Mouse (Mus musculus): Measurements from ENCODE around the gene Higd1b.

The Higd1b gene

GRCm38 (mm10) chr11:102835549-102835948 is at the start of gene Higd1b:
TSS of gene Higd1b (plus strand) at chr11:102835849.
- no peak for DNase-seq

- no peak for DNase-seq
Measured at GRCm38 (mm10) chr11:102787688-102788177, 47.9 kb upstream of the Higd1b start.

DNA sequence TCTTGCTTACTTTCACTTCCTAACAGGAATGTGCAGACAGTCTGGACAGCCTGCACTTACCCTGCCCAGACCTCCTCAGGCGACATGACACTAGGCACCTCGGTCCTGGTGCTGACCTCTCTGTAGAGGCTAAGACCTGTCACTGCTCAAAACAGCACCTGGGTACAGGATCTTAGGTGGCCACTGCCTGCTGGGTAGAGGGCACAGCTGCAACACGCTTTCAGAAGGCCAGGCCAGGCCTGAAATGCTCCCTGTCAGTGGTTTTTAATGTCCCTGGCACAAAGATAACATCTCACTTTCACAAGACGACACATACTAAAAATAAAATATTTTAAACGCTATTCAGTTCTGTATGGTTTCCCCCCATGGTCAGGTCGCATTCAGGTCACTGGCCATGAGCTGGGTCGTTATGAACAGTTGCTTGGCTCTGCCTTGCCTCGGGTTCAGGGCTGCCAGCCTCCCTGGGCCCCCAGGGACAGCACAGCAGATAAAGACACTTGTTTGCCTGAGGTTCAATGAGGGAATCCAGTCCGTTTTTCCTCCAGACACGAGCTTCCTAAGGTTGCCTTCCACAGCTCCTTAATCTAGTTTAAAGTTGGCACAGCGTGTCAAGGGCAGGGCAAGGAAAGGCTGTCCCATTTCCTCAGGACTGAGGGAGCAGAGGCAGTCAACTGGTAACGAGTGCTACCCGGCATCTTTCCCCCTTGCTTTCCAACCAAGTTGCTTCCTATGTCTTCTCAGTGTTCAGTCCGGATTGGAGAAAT is 43.8 kb upstream of the Higd1b start:
- no peak for DNase-seq

- DNase-seq: no peak
Measured at GRCm38 (mm10) chr11:102794157-102794556, 41.5 kb upstream of the Higd1b start.

DNA sequence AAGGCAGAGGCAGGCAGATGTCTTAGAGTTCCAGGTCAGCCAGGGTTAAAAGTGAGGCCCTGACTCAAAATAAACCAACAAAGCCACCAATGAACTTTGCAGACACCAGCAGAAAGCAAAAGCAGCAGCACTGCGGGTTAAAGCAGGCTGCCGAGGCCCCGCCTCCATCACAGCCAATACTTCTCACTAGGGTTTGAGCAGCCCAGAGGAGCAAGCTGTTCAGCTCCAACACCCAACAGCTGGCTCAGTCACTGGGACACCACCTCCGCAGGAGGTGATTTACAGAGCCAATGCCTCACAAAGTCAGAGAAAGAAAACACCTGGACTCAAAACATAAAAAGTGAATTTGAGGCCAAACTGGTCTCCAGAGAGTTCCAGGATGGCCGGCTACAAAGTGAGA is 32.2 kb upstream of the Higd1b start:
- no peak for DNase-seq

DNA sequence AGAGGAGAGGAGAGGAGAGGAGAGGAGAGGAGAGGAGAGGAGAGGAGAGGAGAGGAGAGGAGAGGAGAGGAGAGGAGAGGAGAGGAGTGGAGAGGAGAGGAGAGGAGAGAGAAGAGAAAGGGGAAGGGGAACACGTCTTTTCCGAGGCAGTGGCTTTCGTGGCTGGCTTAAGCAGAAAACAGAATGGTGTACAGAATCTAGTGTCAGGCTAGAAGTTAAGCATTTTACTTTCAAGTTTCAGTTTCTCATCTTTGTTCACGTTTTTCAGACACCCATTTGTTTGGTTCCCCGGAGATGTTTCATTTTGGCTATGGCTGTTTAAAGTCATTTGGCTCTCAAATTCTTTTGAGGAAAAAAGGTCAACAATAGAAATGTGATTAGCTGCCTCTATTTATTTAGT is 27.4 kb upstream of the Higd1b start:
- no peak for DNase-seq

DNA sequence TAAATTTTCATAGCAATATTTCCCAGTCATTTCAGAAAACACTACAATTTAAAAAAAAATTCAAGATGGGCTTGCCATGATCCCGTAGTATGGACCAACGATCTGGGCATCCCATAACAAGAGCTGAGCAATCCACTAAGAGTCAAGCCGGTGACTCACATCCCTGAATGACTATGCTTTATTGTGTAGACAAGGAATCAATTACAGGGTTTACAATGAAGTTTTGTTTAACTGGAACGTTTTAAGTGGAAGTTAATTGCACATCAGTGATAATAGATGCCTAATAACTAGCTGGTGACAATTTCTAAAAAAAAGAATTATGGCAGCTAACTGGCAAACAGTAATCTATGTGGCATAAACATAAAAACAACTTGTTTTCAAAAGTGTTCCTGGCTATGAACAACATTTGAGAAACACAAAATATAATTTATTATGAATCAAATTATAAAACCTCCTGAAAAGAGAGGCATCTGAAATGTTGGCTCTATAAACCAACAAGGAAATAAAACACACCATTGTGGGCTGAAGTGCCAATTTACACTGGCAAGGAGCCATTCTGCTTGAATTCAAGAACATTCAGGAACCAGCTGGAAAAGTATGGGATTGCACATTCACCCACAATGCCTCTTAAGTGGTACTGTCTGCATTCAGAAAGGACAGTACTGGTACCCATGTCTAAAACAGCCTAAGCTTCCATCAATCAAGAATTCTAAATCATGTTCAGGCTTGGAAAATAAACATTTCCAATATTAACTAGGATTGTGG is 24.7 kb upstream of the Higd1b start:
- DNase-seq: no peak

DNA sequence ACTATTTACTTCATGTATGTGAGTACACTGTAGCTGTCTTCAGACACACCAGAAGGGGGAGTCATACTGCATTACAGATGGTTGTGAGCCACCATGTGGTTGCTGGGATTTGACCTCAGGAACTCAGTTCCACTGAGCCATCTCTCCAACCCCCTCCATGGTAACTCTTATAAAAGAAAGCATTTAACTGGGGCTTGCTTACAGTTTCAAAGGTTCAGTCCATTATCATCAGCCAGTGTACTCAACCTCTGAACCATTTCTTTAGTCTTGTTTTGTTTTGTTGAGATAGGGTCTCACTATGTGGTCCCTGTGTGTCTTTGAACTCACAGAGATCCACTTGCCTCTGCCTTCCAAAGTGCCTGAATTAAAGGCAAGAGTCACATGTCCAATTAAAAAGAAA is 20.8 kb upstream of the Higd1b start:
- DNase-seq: no peak

GRCm38 (mm10) chr11:102818121-102819020 is 17.3 kb upstream of the Higd1b start:
- DNase-seq: peak; percentile 12 to 15

DNA sequence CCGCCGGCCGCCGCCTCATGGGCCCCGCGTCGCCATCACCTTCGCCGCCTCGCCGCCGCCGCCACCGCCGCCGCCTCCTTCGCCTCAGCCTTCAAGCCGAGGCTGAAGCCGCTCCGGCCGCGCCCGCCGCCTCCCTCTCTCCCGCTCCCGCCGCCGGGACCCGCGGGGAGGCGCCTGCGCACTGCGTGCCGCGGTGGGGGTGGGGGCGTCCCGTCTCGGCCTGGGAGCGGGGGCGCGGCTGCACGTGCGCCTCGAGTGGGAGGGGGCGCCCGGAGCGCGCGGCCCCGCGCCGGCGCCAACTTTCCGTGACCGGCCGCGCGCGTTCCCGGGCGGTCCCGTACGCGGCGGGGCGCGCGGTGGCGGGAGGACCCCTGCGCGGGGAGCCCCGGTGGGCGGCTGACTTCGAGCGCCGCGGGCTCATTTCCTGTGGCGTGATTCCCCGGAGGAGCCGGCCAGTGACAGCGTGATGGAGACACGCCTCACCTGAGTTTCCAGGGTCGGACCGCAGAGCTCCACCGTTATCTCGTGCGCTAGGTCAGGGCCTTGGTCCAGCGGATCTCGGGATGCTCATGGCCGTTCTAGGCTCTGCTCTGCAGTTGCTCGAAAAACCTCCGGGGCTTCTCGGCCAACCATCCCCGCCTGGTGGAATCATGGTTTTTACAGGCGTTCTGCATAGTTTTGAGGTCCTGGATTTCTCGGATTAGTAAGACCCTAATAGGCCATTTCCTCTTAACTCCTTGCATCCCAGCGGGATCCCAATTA is 16.4 kb upstream of the Higd1b start, which contains the start of gene Gjc1:
TSS of gene Gjc1 (minus strand) at position 680 of the 762 bp plus-strand sequence.
- peak; percentile 51 to 63 for DNase-seq

DNA sequence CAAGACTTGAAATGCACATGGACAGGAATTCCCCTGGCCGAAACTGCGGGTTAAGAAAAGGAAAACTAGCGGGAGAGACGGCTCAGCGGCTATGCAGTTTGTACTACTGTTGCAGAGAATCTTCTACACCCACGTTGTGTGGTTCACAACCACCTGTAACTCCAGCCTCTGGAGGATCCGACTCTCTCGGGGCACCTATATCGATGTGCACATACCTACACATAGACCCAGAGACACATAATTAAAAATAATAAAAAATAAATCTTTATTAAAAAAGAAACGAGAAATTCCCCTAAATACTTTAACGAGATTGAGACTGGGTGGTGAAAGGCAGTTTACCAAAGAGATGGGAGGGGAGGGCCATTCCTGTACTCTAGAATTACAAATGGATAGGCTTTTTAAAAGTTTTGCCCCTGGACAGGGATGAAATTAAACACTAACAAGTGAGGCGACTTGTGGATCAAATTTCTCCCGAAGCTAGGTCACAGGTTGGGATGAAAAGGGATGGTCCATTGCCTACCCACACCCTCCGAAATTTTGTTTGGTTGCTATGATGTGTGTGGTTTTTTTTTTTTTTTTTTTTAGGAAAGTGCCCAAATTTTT is 15.8 kb upstream of the Higd1b start:
- no peak for DNase-seq

GRCm38 (mm10) chr11:102820432-102820831 is 15.2 kb upstream of the Higd1b start:
- no peak for DNase-seq

DNA sequence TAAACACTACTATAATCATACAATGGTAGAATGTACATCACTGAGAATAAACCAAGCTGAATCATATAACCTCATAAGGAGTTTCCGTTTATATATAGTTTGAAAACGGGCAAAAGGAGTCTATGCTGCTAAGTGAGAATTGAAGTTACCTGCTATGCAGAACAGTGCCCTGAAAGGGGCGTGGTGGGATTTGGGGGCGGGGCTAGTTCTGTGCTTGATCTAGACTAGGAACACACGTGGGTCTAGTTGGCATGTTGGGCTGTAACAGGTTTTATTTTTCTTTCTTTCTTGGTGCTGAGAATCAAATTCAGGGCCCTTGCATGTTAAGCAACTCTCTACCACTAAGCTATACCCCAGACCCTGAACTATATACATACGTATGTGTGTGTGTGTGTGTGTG is 14.4 kb upstream of the Higd1b start:
- no peak for DNase-seq

GRCm38 (mm10) chr11:102826476-102826875 is 9.2 kb upstream of the Higd1b start:
- DNase-seq: no peak

- DNase-seq: no peak
Measured at GRCm38 (mm10) chr11:102827097-102827496, 8.6 kb upstream of the Higd1b start.

DNA sequence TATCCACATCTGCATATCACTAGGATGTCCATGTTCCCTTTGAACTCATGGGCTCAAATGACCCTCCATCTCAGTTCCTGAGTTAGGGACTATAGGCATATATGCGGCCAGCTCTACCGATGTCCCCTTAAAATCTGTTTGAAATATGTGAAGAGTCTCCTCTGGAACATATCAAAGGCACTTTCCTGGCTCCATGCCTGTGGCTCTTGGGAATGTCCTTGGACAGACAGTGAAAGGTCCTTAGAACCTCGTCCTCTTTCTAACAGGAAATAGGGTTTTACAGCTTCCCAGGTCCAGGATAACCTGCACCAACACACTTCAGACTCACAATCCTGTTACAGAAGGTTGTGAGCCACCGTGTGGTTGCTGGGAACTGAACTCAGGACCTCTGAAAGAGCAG is 5.4 kb upstream of the Higd1b start:
- no peak for DNase-seq

GRCm38 (mm10) chr11:102832700-102833297 is 2.9 kb upstream of the Higd1b start:
- no peak for DNase-seq

DNA sequence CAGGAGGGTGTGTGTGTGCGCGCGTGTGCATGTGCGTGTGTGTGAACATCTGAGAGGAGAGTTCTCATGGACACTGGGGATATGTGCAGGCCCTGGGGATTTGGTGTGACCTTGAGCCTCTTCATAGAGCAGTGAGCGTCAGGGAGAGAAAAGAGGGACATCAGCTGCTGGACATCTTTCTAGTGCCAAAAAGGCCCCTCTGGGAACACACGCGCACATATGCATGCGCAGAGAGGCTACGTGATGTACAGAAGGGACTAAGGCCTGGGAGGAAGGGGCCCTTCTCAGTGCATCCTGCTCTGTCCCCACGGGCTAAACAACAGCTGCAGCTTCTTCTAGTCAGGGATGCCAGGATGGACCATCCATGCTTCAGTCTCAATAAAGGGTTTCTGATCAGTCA is 1.4 kb upstream of the Higd1b start:
- DNase-seq: no peak

DNA sequence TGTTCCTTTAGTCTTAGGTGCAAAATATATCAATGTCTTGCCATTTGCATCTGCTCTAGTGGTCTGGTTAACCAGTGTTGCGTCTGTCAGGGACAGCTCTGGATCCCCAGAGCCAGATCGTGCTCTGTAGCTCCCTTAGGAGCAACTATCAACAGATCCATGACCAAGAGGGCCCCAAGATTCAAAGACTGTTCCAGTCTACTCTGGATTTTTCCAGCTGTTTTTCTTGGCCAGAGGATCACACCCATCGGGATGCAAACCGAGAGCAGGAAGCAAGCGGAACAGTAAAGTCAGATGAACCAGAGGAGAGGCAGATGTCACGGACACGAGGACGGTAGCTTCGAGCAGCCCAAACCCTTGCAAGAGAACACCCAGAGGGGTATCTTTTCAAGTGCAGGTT is 497 bp downstream of the Higd1b start:
- no peak for DNase-seq

DNA sequence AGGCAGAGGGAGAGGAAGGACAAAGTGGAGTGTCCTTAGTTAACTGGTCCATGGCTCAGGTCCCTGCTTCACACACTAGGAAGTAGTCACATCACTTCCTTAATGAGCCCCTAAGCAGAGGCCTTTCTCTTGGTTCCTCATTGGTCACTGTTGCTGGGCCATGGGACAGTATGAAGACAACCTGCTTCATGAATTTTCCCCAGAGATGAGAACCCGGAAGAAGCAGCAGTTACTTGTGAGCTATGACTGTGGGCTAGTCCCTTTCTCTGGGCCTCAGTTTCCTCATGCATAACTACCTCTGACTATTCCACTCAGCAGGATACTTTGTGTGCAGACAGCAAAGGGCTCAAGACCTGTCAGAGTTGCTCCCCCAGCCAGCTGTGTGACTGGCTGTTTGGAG is 1.7 kb downstream of the Higd1b start:
- DNase-seq: no peak

GRCm38 (mm10) chr11:102838126-102838525 is 2.5 kb downstream of the Higd1b start:
- no peak for DNase-seq
